Mouse (Mus musculus) liver, postnatal 0 days (tissue): Measurements from ENCODE around the gene Rin2.

ENCODE experiments used
- CTCF ChIP-seq: sonication (generic); IDR thresholded peaks from 2 replicates; pipeline ENCODE4 v1.5.1; 2016; ENCODE audit warnings: antibody characterized with exemption, low read depth
- EP300 ChIP-seq: IDR thresholded peaks from 2 replicates; pipeline ENCODE4 v1.6.1; 2016; ENCODE audit warnings: antibody characterized with exemption, low read depth, mild to moderate bottlenecking

DNA sequence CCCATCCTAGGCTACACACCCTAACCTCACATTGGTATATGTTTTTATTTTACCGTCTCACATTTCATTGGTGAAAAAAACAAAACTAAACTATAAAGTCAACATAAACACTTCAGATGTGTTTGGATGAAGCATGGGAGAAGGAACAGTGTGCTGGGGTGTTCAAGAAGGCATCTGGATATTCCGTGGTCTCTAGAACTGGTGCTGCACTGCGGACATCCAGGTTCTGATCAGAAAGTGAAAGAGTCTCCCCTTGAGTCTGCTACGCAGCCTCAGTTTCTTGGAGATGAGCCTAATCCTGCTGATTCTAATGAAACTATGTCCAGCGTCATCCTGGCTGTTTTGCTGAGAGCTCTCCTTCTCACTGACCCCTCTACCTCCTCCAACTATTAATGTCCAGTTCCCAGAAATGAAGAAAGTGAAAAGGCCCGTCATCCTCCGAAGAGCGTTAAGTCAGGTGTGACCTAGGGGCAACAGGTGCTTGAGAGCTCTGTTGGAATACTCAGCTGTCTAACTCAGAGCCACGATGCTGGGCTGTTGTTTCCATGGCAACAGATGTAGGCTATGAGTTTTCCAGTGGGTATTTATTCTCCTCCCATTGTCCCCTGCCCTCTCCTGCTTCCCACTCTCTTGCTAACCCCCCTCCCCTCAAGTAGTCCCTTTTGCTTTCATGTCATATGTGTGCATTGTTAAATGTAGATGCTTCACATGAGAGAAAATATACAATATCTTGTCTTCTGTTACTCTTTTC, 164.7 kb downstream of the Rin2 start:
- TF ChIP-seq CTCF = no peak
- no peak for TF ChIP-seq EP300
